Mouse (Mus musculus) cerebellum, adult 9-10 months (tissue): ENCODE data around the gene Adk.
A peak's percentile ranks its signal among the peaks of the same experiment; 100 is the strongest.

Experiments
- DNase-seq: peaks from one replicate; pipeline ENCODE4 v3.0.0; 2022

The Adk gene

DNA sequence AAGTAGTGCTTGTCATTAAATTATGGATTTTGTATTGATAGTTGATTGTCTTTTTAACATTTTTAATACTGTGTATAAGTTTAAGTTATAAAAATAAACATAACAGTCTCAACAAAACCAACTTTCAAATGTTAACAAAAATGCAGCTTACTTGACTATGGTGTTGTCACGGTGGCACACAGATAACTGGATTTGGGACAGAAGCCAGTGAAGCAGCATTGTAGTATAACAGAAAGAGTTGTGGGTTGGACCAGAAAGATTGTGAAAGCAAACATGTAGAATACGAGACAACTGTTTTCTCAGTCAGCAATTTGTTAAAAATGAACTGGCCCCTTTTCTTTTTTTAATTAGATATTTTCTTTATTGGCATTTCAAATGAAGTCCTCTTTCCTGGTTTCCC is 122.4 kb downstream of the Adk start:
- DNase-seq = no peak

DNA sequence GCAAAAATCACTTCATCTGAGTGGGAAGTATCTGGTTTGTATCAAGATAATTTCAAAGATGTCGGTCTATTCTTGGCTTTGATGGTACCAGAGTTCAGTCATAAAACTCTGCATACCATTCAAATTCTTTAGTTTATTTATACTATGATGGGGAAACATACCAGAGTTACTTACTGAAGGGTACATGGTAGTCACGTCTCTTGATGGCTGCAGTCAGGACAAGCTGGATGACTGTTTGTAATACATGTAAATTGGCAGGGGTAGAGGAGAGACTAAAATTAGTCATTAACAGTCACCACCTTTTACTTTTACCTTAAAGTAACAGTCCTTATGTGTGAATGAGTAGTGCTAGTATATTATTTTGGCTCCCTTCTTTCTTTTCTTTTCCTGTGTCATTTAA is 125.4 kb downstream of the Adk start:
- no peak for DNase-seq

DNA sequence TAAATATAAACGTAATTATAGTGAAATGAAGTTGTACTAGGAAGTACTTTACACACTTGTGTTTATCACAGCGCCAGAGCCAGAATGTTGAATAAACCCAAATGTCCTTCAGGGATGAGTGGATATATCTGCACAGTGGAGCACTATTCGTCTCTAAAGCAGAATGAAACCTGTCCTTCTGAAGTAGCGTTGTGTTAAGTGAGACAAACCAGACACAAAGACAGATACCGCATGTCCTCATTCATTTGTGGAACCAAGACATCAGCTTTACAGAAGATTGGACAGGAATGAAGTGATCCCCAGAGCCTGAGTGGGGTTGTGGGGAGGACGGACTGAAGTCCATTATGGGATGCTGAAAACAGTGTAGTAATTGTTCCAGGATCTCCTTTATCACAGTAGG is 126.0 kb downstream of the Adk start:
- no peak for DNase-seq

DNA sequence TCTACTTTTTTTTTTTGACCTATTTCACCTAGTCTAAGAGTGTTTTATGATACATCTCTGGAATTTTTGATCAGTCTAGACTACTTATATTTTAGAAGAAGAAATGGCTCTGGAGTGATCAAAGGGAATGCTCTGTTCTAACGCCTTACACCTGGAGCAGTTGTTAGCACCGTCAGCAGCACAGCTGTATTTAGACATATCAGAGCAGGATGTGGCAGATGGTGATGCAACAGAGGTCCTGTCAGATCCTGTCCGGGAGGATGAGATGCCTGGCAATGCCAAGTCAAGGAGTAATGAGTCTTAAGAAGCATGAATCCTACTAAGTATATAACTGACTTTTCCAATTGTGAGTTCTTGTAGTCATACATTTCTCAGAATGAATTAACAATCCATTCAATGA is 128.7 kb downstream of the Adk start:
- no peak for DNase-seq

DNA sequence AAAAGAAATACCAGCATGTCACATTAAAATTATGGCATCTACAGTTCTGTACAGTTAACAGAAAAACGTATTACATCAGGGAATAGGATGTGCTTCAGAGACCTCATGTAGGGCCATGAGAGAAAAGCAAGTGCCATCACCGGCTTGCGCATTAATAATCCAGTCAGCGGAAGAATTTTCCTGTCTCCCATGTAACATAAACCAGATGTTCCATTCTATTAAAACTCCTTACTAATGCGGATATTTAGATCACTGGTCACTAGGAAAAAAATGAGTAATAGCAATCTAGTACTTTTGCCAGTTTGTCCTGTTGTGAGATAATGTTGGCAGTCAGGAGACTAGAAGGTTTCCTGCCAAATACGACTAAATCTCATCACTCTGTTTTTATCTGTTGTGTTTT is 139.6 kb downstream of the Adk start:
- no peak for DNase-seq

- no peak for DNase-seq
These were observed 140.4 kb downstream of the Adk start for GRCm38 (mm10) chr14:21192749-21193148.

- no peak for DNase-seq
These were observed 142.0 kb downstream of the Adk start for GRCm38 (mm10) chr14:21194336-21194735.

DNA sequence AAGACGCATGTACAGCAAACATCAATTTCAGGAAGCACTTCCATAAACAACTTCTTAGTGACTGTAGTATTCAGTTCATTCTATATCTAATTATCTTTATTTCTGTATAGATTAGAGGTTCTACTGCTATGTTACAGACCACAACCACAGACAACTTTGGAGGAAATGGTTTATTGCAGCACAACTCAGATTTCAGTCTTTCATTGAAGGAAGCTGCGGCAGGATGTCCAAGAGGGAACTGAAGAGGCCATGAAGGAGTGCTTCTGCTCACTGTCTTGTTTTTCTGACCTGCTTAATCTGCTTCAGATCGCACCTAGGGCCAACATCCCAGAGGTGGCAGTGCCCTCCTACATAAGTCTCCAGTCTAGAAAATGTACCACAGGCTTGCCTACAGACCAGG is 148.5 kb downstream of the Adk start:
- no peak for DNase-seq

DNA sequence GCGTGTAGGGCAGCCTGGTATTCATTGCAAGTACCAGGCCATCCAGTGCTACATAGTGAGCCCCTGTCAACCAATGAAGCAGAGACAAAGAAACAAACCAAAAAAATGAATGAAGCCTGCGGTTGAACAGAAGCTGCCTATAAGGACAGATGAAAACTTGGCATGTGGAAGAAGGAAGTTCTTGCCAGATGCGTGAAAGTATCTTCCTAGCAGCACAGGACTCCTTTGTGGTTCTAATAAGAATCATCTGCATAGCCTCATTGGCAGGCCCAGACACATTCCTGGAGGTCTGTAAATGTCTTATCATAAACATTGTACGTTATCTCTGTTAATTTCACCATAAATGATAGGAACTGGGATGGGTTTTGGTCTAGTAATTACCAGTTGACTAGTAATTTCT is 154.1 kb downstream of the Adk start:
- no peak for DNase-seq

DNA sequence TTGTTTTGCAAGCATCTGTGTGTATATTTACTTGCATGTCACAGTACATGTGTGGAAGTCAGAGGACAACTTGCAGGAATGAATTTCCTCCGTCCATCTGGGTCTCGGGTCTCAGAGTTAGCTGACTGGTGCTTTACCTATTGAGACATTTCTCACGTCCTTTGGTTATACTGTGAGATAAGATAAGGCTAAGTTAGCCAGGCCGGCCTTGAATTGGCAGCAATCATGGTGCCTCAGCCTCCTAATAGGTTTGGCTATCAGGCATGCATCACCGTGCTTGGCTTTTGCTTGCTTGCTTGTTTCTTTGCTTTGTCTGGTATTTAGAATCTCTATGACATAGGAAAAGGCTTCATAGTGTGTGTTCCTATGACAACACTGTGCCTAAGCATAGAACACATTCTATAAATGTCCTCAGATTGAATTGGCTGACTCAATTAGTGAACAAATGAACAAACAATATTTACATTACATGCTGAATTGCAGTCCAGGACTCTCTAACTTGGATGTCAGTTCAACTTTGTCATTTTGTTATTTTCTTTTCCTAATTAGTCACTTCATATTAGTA is 169.3 kb downstream of the Adk start:
- no peak for DNase-seq

GRCm38 (mm10) chr14:21222206-21222605 is 169.8 kb downstream of the Adk start:
- no peak for DNase-seq

DNA sequence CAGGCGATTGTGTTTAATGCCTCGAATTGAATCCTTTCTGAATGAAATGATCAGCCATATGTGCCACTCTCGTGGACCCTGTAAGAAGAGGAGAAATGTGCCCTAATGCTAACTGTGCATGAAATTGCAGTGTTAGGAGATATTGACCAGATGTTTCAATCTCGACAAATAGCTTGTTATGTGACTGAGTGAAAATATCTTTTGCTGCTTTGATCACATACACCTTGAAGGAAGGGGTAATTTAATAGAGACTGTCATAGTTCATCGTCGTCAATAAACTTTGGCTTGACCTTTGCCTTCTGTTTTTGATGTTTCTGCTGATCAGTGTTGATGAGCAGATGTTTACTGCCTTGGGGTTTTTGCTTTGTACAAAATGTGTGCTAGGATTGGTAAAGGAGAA is 171.1 kb downstream of the Adk start:
- no peak for DNase-seq

DNA sequence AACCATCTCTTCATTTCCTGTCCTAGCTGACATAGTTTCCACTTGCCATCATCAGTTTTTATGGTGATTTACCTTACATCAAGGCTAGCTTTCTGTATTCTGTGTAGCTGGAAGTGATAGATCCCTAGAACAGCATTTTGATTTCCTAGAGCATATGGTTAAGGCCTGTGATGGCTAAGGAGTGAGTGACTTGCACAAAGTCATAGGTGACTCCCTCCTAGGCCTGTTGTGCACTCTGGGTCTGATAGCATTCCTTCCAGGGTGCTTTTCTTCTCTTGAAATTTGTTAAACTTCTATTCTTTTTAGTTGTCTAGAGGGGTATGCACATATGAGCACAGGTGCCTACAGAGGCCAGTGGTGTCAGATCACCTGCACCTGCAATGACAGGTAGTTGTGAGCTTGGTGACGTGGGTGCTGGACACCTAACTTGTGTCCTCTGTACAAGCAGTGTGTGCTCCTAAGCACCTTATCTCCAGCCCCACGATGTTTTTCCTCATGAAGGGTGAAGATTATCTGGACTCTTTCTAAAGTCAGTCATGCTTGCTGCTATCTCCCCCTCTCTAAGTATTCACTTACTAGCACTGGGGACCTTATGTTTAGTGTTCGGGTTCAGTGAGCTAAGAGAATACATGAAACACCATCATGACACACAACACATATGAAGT is 171.7 kb downstream of the Adk start:
- DNase-seq = no peak

DNA sequence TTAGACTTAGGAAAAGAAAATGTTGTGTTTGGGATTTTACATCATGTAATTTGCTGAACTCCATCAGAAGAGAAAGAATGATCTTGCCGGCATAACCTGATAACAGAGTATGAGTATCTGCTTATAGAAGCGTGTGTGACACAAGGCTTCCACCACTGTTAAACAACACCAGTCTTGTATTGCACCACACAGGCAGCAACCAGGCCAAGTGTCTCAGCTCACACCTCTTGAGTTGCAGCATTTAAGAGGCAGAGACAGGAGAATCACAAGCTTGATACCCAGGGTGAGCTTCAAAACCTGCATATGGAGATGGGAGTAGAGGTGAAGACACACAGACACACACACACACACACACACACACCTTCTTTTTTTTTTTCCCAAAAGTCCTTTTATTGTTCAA is 184.7 kb downstream of the Adk start:
- DNase-seq = no peak

GRCm38 (mm10) chr14:21241105-21241504 is 188.7 kb downstream of the Adk start:
- DNase-seq = no peak

DNA sequence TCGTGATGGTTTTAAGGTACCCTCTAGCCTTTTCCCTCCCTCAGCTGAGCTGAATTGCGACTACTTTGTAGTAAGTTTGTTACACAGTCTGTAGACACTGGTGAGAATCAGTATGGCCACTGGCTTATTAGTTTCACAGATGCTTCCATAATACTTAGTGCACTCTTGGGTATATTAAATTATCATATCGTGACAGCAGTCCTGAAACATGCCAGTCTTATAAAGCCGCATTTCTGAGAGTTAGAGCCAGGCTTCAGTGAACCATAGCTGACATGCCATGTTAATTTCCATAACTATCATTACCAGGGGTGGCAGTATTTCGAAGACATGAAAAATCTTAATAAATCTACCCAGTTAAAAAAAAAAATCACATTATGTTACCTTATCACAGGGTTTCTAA is 199.0 kb downstream of the Adk start:
- DNase-seq = no peak

DNA sequence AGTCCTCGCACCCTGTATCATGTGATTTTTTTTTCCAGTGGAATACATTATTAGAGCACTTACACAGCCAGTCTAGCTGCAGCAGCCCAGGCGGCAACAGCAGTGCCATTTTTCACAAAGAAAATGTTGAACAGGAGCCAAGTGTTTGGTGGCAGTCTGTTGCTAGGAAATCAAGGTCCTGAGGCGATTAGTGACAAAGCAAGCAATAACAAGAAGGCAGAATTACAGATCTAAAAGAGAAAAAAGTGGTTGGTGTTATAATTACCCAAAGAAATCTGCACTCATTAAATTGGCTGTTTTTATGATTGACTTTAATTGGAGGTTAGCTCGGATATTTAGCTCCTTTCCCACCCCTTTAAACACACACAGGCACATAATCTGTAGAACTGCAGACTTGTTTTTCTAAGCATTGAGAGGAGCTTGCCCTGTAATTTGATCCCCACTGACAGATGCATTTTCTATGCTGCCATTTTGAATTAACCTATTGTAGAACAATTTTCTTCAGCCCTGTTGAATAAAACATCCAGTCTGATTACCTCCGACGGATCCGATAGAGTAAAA is 200.0 kb downstream of the Adk start:
- peak; percentile 71 for DNase-seq

GRCm38 (mm10) chr14:21253321-21253992 is 201.1 kb downstream of the Adk start:
- peak; percentile 51 for DNase-seq

DNA sequence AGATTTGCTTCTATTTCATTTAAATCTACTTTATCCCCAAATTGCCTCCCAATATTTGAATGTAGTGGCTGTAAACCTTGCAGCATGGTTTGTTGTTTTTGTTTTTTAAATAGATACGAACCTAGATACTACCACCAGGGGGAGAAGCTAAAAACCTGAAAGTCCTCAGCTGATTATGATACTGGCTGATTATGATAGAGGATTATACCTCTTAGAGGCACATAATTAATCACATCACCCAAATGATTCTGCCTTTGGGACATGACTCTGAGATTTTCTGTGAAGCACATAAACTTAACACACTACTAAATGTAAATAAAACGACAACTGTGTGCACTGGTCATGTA is 201.6 kb downstream of the Adk start:
- DNase-seq = peak; percentile 47

- no peak for DNase-seq
These were observed 215.9 kb downstream of the Adk start for GRCm38 (mm10) chr14:21268229-21268628.

DNA sequence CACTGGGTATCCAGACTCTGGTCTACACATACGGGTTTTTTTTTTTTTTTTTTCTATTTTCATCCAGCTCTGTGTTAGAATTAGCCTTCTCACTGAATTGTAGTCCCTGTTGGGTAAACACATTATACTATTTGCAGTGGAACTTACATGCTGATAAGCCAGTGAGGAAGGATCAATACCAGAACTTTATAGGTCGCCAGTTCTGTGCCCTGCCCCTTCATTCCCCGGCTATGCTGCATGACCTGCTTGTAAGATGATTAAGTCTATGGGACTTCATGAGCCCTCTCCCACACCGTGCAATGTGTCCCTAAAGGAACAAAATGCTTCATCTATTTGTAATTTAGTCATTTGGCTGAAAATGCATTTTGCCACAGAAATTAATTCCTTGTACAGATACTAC is 219.1 kb downstream of the Adk start:
- no peak for DNase-seq

DNA sequence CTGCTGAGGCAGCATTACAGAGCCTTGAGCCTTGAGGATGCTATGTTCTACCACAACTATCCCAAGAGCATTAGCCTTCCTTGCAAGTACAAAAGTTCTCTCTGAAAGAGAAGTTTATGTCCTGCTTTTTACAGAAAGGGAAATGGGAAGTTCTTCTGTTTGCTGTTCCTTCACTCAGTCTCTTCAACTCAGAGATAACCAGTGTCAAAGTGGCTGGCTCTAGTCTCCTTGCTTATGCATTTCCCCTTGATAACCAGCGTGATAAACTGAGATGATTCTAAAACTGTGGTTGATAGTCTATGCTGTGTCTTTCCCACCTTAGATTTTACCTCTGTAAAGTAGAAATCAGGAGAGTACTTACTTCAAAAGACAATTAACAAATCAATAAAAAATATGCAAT is 223.4 kb downstream of the Adk start:
- no peak for DNase-seq

DNA sequence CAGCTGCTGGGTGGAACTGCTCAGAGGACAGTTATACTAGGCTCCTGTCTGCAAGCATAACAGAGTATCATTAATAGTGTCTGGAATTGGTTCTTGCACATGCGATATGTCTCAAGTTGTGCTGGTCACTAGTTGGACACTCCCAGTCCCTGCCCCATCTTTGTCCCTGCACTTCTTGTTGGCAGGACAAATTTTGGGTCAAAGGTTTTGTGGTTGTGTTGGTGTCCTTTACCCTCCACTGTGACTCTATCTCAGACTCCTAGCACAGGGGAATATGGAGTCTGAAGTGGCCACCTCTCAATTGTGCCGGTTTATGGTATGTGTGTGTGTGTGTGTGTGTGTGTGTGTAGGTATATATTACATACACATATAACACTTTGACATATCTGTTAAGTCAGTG is 225.9 kb downstream of the Adk start:
- DNase-seq = no peak

- no peak for DNase-seq
These were observed 226.6 kb downstream of the Adk start for GRCm38 (mm10) chr14:21278907-21279535.
